Mouse (Mus musculus): ENCODE results near the gene Ano7. TPM values are rescaled to one million over a fixed set of nuclear protein-coding genes. Genes with fewer than 3 reads are reported as not detected.

Gene Ano7
- total RNA-seq, 2 experiments from 2014 or later, result 0.16 TPM; not detected in 1

DNA sequence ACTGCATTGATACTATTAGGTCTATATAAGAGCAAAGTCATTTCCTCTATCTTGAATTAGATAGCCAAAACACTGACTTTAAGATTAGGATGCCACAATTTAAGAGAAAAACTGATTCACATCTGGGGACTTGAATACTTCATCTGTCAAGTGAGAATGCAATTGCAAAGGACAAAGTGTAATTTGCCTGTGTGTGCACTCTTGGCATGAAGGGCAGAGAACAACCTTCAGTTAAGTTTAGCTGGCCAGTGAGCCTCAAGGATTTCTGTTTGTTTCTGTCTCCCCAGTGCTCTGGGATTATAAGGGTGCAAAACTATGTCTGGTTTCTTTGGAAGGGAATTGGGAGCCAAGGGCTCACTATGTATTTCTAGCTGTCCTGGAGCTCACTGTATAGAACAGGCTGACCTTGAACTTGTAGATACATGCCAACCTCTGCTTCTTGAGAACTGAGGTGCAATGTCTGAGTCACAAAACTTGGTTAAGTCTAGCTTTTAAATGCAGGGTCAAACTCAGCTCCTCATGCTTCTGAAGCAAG lies 80.1 kb downstream of the Ano7 start:
- no peak for TF ChIP-seq CTCF (IDR thresholded peaks at IDR 0.05)
- no peak for DNase-seq (ENCODE audit: extremely low spot score in 1 of 2, low spot score in 2 of 2)
- intact Hi-C loops (cut with DNase I), result no loop called here
- Histone ChIP-seq H3K27ac (no peak overlapping the region), H3K4me3 (no peak overlapping the region)

Small RNAs within 50 kb of the gene (microRNA-seq; reads per million reads assigned to microRNA genes)
- 0 reads per million in 2 experiments for gene Mir6345
- gene Mir6902, result 0 to 0.24 reads per million in 2 experiments

Other genes starting within 250 kb of the Ano7 start
- not detected for gene Agxt, start 238.7 kb upstream of the Ano7 start, total RNA-seq (2021)
- gene 2310007B03Rik, start 213.0 kb upstream of the Ano7 start, total RNA-seq (2021), result not detected
- gene Crocc2, start 205.2 kb upstream of the Ano7 start, total RNA-seq (2021), result under 1 TPM; 0.07 to 0.12 TPM
- gene Sned1, start 138.1 kb upstream of the Ano7 start, total RNA-seq (2021), result 10 to 100 TPM in 1 of 2 experiments, 1 to 10 TPM in 1; 7.0 to 10.0 TPM
- 10 to 100 TPM; 17.3 to 20.8 TPM for gene Mterf4, start 68.0 kb upstream of the Ano7 start, total RNA-seq (2021)
- gene Ppp1r7, start 31.1 kb upstream of the Ano7 start, total RNA-seq (2021), result 10 to 100 TPM; 74.6 to 87.0 TPM
- gene Pask, start 30.4 kb upstream of the Ano7 start, total RNA-seq (2021), result 1 to 10 TPM; 5.8 to 6.3 TPM
- gene Hdlbp, start 104.9 kb downstream of the Ano7 start, total RNA-seq (2021), result 100 to 1,000 TPM; 163 to 165 TPM
- 10 to 100 TPM; 11.7 to 12.9 TPM for gene Farp2, start 138.1 kb downstream of the Ano7 start, total RNA-seq (2021)

Data from left cerebral cortex, adult 2 months (tissue).